Mouse (Mus musculus): ENCODE measurements around the gene Lin28b. TPM values are rescaled to one million over a fixed set of nuclear protein-coding genes. Genes with fewer than 3 reads are reported as not detected.
"Not testable (repeated sequence)": the region's sequence is repeated elsewhere in the genome, so short reads cannot be mapped to it uniquely, and the experiment has no call there.

Lin28b gene
- polyA plus RNA-seq, 1 experiment from 2014 or later: not detected

GRCm38 (mm10) chr10:45366987-45367705 lies 119.0 kb downstream of the Lin28b start:
- TF ChIP-seq CTCF (IDR thresholded peaks at IDR 0.05): no peak
- H3K27me3 ChIP-seq: peaks cover 4% of the 10 kb centered on the region
- in situ Hi-C loops (cut with MboI; ENCODE audit: low pct_unique_long_range_greater_than_20kb): loop anchor here (25.0 kb wide), 1 partner anchor 1080 kb away; no protein-coding TSS in a partner anchor
- POLR2A ChIA-PET: no interaction called here
- no peak for ATAC-seq
- no peak for DNase-seq (ENCODE audit: low read depth, low spot score)
- CTCF ChIA-PET: no interaction called here

GRCm38 (mm10) chr10:45363396-45363795 lies 122.8 kb downstream of the Lin28b start:
- H3K27me3 ChIP-seq: no peaks in the 10 kb centered on the region
- ChIA-PET POLR2A (no interaction called here), CTCF (interaction anchor here (1.2 to 1.8 kb wide), 2 partner anchors 9 to 18 kb away, joined by 4 read pairs; no protein-coding TSS in a partner anchor)
- TF ChIP-seq CTCF (IDR thresholded peaks at IDR 0.05): no peak
- DNase-seq (ENCODE audit: low read depth, low spot score) (no peak), ATAC-seq (no peak)
- in situ Hi-C loops (cut with MboI; ENCODE audit: low pct_unique_long_range_greater_than_20kb): loop anchor here (25.0 kb wide), 1 partner anchor 1076 kb away; no protein-coding TSS in a partner anchor

GRCm38 (mm10) chr10:45356091-45356490 lies 130.1 kb downstream of the Lin28b start:
- POLR2A ChIA-PET: no interaction called here
- in situ Hi-C loops (cut with MboI; ENCODE audit: low pct_unique_long_range_greater_than_20kb): loop anchor here (25.0 kb wide), 1 partner anchor 1069 kb away; no protein-coding TSS in a partner anchor
- ATAC-seq (no peak), DNase-seq (ENCODE audit: low read depth, low spot score) (no peak)
- CTCF ChIA-PET: interaction anchor here (0.9 kb wide), 1 partner anchor 13 kb away, joined by 4 read pairs; no protein-coding TSS in a partner anchor
- H3K27me3 ChIP-seq: peaks cover 3% of the 10 kb centered on the region
- TF ChIP-seq CTCF (IDR thresholded peaks at IDR 0.05): no peak

GRCm38 (mm10) chr10:45348143-45348542 lies 138.1 kb downstream of the Lin28b start:
- TF ChIP-seq CTCF (IDR thresholded peaks at IDR 0.05): peak; percentile 47
- POLR2A ChIA-PET; in situ Hi-C loops (cut with MboI; ENCODE audit: low pct_unique_long_range_greater_than_20kb); DNase-seq (ENCODE audit: low read depth, low spot score); H3K27me3 ChIP-seq; ATAC-seq: not testable (repeated sequence)
- CTCF ChIA-PET: interaction anchor here (0.7 kb wide), 1 partner anchor 200 kb away, joined by 3 read pairs; no protein-coding TSS in a partner anchor

GRCm38 (mm10) chr10:45345217-45345616 lies 141.0 kb downstream of the Lin28b start:
- ChIA-PET CTCF (interaction anchor here (1.9 kb wide), 1 partner anchor 18 kb away, joined by 4 read pairs; no protein-coding TSS in a partner anchor), POLR2A (no interaction called here)
- no peak for TF ChIP-seq CTCF (IDR thresholded peaks at IDR 0.05)
- in situ Hi-C loops (cut with MboI; ENCODE audit: low pct_unique_long_range_greater_than_20kb): no loop called here
- H3K27me3 ChIP-seq: no peaks in the 10 kb centered on the region
- DNase-seq (ENCODE audit: low read depth, low spot score): no peak
- no peak for ATAC-seq

GRCm38 (mm10) chr10:45344381-45344780 lies 141.8 kb downstream of the Lin28b start:
- ChIA-PET CTCF (interaction anchor here (0.7 to 1.9 kb wide), 5 partner anchors 11 to 123 kb away, joined by 3 to 4 read pairs (median 3); no protein-coding TSS in a partner anchor), POLR2A (no interaction called here)
- in situ Hi-C loops (cut with MboI; ENCODE audit: low pct_unique_long_range_greater_than_20kb): no loop called here
- DNase-seq (ENCODE audit: low read depth, low spot score): no peak
- peak; percentile 26 for TF ChIP-seq CTCF (IDR thresholded peaks at IDR 0.05)
- ATAC-seq: no peak
- no peaks in the 10 kb centered on the region for H3K27me3 ChIP-seq

- ChIA-PET POLR2A (no interaction called here), CTCF (no interaction called here)
- DNase-seq (ENCODE audit: low read depth, low spot score) (no peak), ATAC-seq (no peak)
- in situ Hi-C loops (cut with MboI; ENCODE audit: low pct_unique_long_range_greater_than_20kb): no loop called here
- peaks cover 14% of the 10 kb centered on the region for H3K27me3 ChIP-seq
- no peak for TF ChIP-seq CTCF (IDR thresholded peaks at IDR 0.05)
Observed at GRCm38 (mm10) chr10:45339106-45339505, 147.1 kb downstream of the Lin28b start.

GRCm38 (mm10) chr10:45335434-45336422 lies 150.5 kb downstream of the Lin28b start, which contains the start of gene Bves:
Gene Bves, plus strand, starts transcription at chr10:45335772.
- CTCF ChIA-PET: no interaction called here
- no peak for TF ChIP-seq CTCF (IDR thresholded peaks at IDR 0.05)
- H3K27me3 ChIP-seq: peaks cover 14% of the 10 kb centered on the region
- in situ Hi-C loops (cut with MboI; ENCODE audit: low pct_unique_long_range_greater_than_20kb): no loop called here
- POLR2A ChIA-PET: interaction anchor here (0.6 to 1.5 kb wide), 3 partner anchors 8 to 121 kb away, joined by 3 to 4 read pairs (median 4); no protein-coding TSS in a partner anchor
- DNase-seq (ENCODE audit: low read depth, low spot score) (no peak), ATAC-seq (peak; percentile 54)

- in situ Hi-C loops (cut with MboI; ENCODE audit: low pct_unique_long_range_greater_than_20kb): no loop called here
- DNase-seq (ENCODE audit: low read depth, low spot score) (no peak), ATAC-seq (no peak)
- TF ChIP-seq CTCF (IDR thresholded peaks at IDR 0.05): no peak
- ChIA-PET CTCF (no interaction called here), POLR2A (interaction anchor here (0.6 kb wide), 1 partner anchor 9 kb away, joined by 4 read pairs; no protein-coding TSS in a partner anchor)
- peaks cover 14% of the 10 kb centered on the region for H3K27me3 ChIP-seq
Observed at GRCm38 (mm10) chr10:45334925-45335324, 151.3 kb downstream of the Lin28b start.
